Mouse (Mus musculus) cerebellum, adult 2 months (tissue): ENCODE measurements around the gene Klhdc2.

ENCODE experiments used
- CTCF ChIP-seq: fragments of 200-500 bp; IDR thresholded peaks from 2 replicates; pipeline ENCODE4 v1.5.1; 2011; ENCODE audit warnings: low read depth, mild to moderate bottlenecking, control low read depth, low read length, moderate library complexity, borderline replicate concordance; ENCODE audit not compliant: insufficient read depth
- POLR2A ChIP-seq: fragments of 200-500 bp; IDR thresholded peaks from 2 replicates; pipeline ENCODE4 v1.6.1; 2011; ENCODE audit warnings: low read length, control low read depth, borderline replicate concordance; ENCODE audit not compliant: insufficient read depth

DNA sequence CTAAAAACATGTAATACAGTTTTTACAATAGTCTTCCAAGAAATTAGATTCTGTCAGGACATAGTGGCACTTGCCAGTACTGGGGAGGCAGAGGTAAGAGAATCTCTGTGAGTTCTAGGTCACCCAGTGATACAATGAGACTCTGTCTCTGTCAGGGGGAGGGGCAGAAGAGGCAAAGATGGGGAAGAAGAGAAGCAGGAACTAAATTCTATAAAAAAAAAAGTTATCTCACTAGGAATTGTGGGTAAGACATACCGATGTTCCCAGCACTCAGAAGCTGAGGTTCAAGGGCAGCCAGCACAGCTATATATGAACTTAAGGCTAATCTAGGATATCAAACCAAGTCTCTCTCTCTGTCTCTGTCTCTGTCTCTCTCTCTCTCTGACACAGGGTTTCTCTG is 35.7 kb downstream of the Klhdc2 start:
- no peak for TF ChIP-seq CTCF
- TF ChIP-seq POLR2A, result no peak
